Comparison of ENCODE assay signal across 24 mouse cellular contexts in the genomic region with DNA sequence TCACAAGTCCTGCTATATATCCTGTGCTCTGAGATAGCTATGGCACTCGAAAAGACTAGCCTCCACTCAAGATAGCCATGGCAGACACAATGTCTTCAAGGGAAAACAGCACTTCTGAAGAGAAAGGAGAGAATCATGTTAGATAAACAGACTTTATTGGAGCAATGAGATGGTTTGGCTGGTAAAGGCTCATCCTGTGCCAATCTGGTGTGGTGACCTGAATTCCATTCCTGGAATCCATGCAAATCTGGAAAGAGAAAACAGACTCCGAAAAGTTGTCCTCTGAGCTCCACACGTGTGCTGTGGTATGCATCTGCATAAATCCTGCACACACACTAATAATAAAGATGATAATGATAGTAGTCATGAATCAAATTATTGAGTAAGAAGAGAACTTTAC.
"Had no signal": no experiment of that assay in that cellular context is flagged by ENCODE, and none has a peak within 500 bp of the region (broad histone marks: within the 10 kb centered on the region; RNA-seq: fewer than 3 reads in every experiment).

No protein-coding gene starts in this region.

- H3K27ac ChIP-seq: heart, adult 2 months; heart, embryonic 13.5 days; heart, embryonic 15.5 days; hindbrain, embryonic 13.5 days; hindbrain, embryonic 15.5 days; hindbrain, postnatal 0 days; limb, embryonic 13.5 days; limb, embryonic 15.5 days; liver, embryonic 12.5 days; liver, embryonic 14.5 days had no signal

- H3K9me3 ChIP-seq: heart, embryonic 13.5 days; heart, embryonic 15.5 days; hindbrain, embryonic 13.5 days; hindbrain, embryonic 15.5 days; limb, embryonic 13.5 days; limb, embryonic 15.5 days; liver, embryonic 12.5 days had no signal

- H3K4me2 ChIP-seq: heart, embryonic 11.5 days; heart, embryonic 13.5 days; heart, embryonic 15.5 days; hindbrain, embryonic 13.5 days; hindbrain, embryonic 15.5 days; limb, embryonic 13.5 days; limb, embryonic 15.5 days; liver, embryonic 12.5 days had no signal

- ATAC-seq: hindbrain, postnatal 0 days; intestine, embryonic 16.5 days; liver, embryonic 12.5 days had no signal

- H3K4me1 ChIP-seq: limb, embryonic 15.5 days had no signal

- H3K9ac ChIP-seq: heart, embryonic 13.5 days; heart, embryonic 15.5 days; hindbrain, embryonic 13.5 days; hindbrain, embryonic 15.5 days; limb, embryonic 13.5 days; limb, embryonic 15.5 days; liver, embryonic 12.5 days; liver, embryonic 14.5 days had no signal

- H3K27me3 ChIP-seq: heart, embryonic 13.5 days; heart, embryonic 15.5 days; hindbrain, embryonic 13.5 days; hindbrain, embryonic 15.5 days; limb, embryonic 13.5 days; limb, embryonic 15.5 days; liver, embryonic 12.5 days had no signal

- DNase-seq: gastrocnemius, postnatal 14 days; gastrocnemius, postnatal 36 days; heart, adult 2 months; heart, postnatal 14 days; heart, postnatal 36 days; kidney, adult 11 months; kidney, adult 8-10 months; kidney, postnatal 10 days; kidney, postnatal 36 days; layer of hippocampus, adult 9-11 months; layer of hippocampus, postnatal 36 days; left cerebral cortex, postnatal 4 days; lung, adult 18-20 months had no signal

- H3K36me3 ChIP-seq: heart, embryonic 13.5 days; heart, embryonic 15.5 days; hindbrain, embryonic 13.5 days; hindbrain, embryonic 15.5 days; limb, embryonic 13.5 days; limb, embryonic 15.5 days; liver, embryonic 12.5 days had no signal

- H3K4me3 ChIP-seq: heart, adult 2 months; heart, embryonic 13.5 days; heart, embryonic 15.5 days; hindbrain, embryonic 13.5 days; hindbrain, embryonic 15.5 days; limb, embryonic 13.5 days; limb, embryonic 15.5 days; liver, embryonic 12.5 days had no signal
